Mouse (Mus musculus) neural tube, embryonic 10.5 days (tissue): ENCODE results near the gene Gm17542.
"Not testable (repeated sequence)": the region's sequence is repeated elsewhere in the genome, so short reads cannot be mapped to it uniquely, and the experiment has no call there.

Experiments
- DNase-seq: peaks from one replicate; pipeline ENCODE4 v3.0.0-alpha.2; 2017; ENCODE audit warnings: low spot score; ENCODE audit errors: extremely low spot score

Gm17542 gene

DNA sequence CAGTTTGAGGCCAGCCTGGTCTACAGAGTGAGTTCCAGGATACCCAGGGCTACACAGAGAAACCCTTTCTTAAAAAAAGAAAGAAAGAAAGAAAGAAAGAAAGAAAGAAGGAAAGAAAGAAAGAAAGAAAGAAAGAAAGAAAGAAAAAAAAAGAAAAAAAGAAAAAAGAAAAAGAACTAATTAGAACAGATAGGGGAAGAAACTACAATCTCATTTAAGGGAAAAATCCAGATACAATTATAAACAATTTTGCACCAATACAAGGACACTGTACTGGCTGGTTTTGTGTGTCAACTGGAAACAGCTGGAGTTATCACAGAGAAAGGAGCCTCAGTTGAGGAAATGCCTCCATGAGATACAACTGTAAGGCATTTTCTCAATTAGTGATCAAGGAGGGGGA is at the start of gene Gm17542:
Gene Gm17542, minus strand, starts transcription at position 101 of the 400 bp plus-strand sequence.
- not testable (repeated sequence) for DNase-seq

DNA sequence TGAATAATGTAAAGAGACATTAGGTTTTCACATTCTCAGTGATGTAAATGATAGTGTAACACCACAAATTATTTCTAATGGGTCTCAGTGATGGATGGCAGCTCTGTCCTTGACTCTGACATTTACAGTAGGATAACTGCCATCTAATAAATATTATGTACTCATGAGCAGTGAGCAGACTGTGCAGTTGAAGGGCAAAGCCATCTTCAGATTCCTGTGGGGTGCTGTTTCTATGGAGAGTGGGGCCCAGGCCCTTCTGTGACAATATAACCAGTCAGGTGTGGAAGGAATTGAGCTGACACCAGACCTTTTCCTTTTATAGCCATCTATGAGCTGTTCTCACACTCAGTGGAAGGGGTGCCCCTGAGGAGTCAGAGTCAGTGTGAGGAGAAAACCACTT is 21.8 kb upstream of the Gm17542 start:
- DNase-seq, result no peak

DNA sequence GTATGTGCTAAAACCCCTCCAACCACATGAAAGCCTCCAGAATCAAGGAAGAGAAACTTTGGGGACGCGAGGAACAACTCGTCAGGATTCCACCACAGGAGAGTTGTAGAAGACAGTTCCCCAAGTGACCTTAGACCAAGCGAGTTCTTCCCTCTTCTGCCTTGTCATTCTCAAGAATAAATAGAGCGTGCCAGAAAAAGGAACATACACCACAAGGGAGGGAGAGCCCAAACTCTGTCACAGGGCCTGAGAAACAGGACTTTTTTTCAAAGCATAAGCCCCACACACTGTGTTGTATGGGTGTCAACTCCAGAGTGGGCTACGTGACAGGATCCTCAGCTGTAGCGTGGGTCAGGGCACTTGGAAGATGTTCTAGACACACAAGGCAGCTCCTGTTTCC is 20.1 kb upstream of the Gm17542 start:
- no peak for DNase-seq

DNA sequence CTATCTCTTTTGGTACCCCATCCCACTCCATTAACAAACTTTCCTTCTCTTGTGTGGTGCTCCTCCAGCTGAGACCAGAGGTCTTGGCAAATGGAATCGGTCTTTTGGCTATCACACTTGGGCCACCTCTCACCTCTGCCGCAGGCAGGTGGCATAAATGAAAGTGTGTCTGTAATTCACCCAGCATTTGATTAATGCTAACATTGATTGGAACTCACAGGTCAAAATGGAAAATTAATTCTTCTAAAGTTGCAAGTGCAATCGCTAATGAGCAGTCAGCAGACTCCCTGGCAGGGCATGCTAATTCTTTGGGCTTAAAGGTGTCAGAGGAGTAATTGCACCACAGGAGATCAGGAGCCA is 3.2 kb downstream of the Gm17542 start:
- DNase-seq, result no peak

DNA sequence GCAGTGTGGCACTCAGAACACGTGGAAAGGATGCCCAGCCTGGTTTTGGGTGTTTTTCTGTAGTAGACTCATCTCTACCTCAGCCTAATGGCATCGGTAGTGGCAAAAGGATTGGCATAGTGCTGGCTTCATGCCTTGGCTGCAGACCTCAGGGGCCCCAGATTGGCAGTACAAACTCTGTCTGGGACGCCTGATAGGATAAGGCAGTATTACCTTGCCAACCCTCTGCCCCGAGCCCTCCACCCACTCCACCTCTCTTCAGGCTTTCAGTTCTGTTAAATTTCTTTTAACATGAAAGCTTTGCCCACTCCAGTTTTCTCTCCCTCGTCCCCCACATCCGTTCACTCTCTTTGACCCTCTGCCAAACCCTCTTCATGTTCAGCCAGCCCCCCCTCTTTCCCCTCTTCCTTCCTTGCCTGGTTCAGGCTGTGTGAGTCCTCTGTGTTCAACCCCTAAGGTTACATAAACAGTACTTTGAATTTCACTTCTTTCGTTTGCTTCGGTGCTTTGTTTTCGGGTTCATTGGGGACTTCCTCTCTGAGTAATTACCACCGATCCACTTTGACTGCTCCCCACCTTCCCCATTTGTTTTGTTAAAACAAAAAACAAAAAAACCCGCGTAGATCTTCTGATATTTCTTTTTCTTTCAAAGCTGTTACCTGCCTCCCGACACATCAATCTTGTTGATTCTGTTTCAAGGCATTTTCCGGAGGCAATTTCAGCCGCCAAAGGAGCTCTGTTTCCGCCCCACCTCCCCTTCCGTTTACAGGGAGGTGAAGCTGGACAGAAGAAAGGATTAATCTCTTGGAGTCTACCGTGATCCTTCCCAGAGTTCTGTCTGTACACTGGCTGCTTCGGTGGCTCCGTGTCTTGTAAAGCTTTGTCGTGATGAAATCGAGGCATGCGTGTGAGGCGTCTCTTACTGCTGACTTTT is 3.9 kb downstream of the Gm17542 start:
- peak; percentile 18 for DNase-seq

DNA sequence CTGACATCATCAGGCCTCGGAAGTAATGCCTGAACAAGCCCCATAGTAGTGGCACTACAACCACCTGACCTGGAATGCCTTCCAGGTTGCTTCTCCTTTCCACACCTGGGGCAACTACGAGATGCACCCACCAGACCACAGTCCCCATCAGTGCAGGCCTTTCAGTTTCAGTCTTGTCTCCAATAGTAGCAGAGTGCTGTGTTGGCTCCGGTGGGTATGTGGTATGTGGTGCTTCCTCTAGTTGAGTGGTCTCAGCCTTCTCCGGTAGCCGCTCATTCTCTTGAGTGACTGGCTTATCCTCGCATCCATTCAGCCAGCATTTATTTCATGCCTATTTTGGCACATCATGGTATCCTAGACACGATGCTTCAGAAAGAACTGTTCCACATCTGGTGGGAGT is 4.8 kb downstream of the Gm17542 start:
- DNase-seq, result no peak

DNA sequence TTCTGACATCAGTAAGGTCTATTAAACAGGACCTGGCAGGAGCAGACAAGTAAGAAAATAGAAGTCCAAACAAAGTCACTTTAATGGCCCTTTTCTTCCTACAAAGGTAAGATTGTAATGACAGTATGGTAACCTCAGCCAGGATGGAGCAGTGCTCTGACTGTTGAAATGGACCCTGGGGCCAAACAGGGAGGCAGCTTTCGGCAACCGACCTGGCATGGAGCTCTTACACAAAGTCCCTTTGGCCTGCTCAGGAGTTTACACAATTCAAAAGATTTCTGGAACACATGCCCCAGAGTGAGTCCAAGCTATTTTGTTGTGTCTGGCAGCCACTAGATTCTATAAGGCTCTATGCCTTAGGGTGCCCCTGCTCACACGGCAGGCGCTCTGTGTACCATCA is 9.0 kb downstream of the Gm17542 start:
- no peak for DNase-seq

DNA sequence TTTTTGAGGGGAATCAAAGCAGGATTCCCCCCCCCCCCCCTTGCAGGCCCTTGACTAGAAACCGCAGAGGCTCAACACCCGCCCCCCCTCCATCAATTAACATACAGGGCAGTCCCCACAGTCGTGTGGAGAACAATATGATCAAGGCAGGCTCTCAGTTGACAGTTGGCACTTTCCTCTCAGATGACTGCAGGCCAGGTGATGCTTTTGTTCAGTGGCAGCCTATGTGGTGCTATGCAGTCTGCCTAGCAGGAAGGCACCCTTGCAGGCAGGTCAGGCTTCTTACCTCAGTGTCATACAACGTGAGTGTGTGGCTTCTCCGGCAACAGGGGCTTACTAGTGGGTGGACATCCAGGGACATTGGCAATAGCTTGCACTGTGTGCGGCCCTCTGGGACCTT is 17.4 kb downstream of the Gm17542 start:
- no peak for DNase-seq

DNA sequence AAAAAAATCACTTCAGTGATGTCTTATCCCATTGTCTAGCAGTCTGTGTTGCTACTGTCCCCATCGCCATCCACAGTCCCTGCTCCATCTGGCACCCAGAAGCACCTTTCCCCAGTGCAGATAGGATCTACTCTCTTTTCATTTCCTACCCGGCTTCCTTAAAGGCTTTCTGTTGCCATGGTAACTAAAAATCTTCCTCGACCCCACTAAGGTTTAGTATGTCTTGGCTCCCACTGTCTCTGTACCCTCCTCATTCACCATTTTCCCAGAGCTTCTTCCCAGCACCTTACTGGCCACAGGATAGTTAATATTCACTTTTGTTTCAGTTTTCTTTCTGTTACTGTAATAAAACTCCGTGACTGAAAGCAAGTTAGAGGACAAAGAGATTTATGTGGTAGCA is 17.9 kb downstream of the Gm17542 start:
- no peak for DNase-seq

DNA sequence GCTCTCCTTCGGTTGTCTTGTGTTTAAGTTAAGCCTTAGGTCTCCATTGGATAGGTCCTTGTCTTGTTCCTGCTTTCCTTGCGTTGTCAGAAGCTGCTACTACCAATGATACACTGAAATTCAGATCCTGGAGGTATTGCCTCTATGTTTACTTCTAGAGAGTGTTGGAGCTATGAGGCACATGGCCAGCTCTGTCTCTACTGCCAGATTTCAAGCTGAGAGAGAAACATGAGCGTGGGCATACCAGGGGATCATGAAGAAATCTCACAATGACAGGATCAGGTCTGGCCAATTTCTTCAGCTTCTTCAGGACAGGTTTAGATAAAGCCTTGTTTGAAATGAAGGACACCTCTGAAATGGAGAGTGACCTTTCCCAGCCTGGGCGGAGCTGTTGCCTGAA is 19.1 kb downstream of the Gm17542 start:
- DNase-seq, result no peak

DNA sequence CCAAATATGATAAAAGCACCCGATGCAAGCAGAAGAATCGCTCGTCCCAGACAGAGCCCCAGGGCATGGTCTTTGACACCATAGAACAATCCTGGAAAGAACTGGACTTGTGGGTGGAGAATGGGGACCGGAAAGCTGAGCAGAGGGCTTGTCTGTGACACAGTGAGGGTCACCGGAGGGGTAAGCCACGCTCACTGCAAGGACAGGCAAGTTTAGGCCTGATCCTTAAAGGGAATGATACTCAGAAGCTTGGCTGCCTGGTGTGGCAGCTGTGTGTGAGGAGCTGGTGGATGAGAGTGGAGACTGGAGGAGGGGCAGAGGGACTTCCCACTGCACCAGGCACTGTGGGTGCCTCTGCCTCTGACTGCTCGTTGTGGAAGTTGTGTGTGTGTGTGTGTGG is 27.0 kb downstream of the Gm17542 start:
- DNase-seq, result no peak

DNA sequence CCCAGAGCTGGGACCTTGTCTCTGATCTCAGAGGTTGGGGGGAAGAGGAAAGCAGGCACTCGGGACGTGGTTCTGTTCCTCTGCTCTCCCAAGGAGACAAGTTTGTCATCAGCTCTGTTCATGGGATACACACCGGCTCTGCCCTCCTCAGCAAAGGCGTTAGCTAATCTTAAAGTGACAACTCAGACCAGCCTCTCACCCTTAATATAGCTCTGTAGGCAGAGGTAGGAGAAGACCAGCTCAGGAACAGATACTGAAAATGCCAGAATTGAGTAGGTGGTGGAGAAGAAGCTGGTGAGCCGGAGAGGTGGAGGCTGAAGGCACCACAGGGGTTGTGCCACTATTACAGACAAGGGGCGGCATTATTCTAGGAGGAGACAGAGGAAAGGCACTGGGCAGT is 38.7 kb downstream of the Gm17542 start:
- no peak for DNase-seq

DNA sequence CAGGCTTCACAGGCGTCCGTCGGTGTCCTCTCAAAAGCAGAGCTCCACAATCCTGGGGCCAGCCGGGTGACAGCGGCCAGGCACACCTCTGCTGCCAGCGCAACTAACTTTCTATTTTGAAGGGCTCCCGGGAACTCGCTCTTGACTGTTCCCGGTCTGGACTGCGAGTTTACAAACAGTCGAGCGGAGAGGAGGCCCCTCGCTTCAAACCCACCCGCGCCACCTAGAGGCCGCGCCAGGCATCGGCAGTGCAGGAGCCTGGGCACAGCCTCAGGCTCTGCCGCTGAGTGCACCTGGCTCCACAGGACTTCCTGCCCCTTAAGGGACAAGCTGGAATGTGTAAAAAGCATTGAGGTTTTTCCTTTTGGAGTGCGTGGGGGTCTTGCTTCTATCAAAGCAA is 42.5 kb downstream of the Gm17542 start, which contains the start of gene Edar:
Gene Edar, minus strand, starts transcription at position 122 of the 400 bp plus-strand sequence.
- peak; percentile 85 for DNase-seq

DNA sequence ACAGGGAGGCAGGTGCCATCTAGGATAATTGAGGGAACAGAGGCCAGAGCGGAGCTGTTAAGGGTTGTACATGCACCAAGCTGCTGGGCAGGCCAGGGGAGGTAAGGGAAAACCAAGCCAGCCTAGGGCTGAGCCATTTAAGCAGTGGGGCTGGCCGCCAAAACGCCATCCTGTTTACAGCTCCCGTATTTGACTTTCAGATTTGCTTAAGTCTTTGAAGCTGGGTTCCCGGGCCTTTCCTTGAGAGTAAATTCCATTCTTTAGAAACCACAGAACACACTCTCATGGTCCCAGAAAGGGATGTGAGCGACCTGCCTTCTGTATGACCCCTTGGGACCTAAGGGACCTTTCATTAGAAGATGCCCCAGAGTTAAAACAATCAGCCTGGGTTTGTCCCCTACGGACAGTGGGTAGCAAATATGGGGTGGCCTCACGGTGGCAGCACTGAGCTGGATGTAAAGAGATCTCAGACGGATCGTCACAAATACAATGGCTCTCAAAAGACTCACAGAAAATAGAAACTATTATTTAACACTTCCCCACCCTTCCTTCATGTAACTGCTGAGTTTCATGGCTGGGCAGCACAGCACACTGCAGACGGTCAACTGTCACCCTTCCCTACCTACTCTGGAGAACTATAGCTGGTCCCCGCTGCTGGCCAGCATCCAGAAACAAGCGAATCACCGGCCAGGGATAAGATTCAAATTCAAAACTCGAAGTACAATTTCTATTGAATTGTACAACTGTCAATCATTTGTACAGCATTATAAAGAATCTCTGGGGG is 44.5 kb downstream of the Gm17542 start:
- peak; percentile 71 for DNase-seq

DNA sequence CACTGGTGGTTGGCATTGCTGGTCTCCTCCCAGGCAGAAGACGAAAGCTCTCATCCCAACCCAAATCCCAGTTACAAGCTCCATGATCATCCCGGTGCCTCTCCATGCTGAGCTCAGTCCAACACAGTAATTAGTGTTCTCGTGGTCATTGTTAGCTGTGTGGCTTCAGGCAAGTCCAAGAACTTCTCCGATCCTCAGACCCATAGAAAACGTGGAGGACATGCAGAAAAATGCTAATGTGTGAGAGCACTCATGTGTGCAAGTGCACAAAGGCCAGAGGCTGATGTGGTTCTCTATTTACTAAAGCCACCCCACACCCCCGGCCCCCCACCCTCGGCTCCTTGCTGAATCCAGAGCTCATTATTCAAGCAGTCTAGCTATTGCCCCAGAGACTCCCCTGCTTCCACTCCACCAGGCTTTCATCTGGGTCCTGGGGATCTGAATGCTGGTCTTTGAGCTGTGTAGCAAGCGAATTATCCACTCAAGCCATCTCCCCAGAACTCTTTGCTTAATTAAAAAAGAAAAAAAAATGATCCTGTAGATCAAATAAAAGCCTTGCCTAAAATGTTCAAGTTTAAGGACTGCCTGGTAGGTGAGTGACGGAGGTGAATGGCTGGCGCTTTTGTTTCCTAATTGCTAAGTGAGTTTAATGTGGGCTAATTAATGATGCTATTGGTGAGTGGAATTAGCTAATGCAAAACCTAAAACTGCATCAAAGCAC is 45.3 kb downstream of the Gm17542 start:
- DNase-seq, result no peak

DNA sequence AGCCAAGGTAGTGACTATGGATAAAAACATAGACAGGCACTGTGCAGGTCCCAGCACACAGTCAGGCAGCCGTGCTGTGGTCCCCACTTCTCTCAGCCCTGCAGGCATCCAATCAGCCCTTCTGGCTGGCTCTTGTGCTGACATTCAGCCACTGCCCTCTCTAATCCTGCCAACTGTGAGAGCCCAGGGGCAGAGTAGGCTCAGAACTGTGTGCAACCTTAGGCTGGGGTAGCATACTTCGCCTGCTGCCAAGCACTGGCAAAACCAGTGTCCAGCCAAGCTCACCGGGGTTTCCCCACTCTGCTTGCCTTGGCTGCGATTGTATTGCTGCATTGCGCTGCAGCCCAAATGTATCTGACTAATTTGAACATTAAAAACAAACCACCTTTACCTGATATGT is 54.1 kb downstream of the Gm17542 start:
- DNase-seq, result no peak
